Mouse (Mus musculus): Measurements from ENCODE around the gene Tmem198. TPM values are rescaled to one million over a fixed set of nuclear protein-coding genes. Genes with fewer than 3 reads are reported as not detected.

Gene Tmem198
- total RNA-seq, 2 experiments from 2014 or later = 2.6 to 4.1 TPM

GRCm38 (mm10) chr1:75455433-75455832, 23.9 kb upstream of the Tmem198 start:
- no peak for DNase-seq

- DNase-seq = no peak
These were observed 23.4 kb upstream of the Tmem198 start for GRCm38 (mm10) chr1:75455948-75456347.

- DNase-seq = no peak
These were observed 22.4 kb upstream of the Tmem198 start for GRCm38 (mm10) chr1:75456746-75457564.

- no peak for DNase-seq
These were observed 21.7 kb upstream of the Tmem198 start for GRCm38 (mm10) chr1:75457710-75458024.

- DNase-seq = peak; percentile 57 to 62
These were observed 21.1 kb upstream of the Tmem198 start for GRCm38 (mm10) chr1:75458025-75458788.

- no peak for DNase-seq
These were observed 20.3 kb upstream of the Tmem198 start for GRCm38 (mm10) chr1:75458789-75459684.

GRCm38 (mm10) chr1:75460297-75460696, 19.0 kb upstream of the Tmem198 start:
- no peak for DNase-seq

GRCm38 (mm10) chr1:75462636-75463035, 16.7 kb upstream of the Tmem198 start:
- no peak for DNase-seq

- DNase-seq = no peak
These were observed 15.6 kb upstream of the Tmem198 start for GRCm38 (mm10) chr1:75463652-75464204.

GRCm38 (mm10) chr1:75467215-75467927, 12.0 kb upstream of the Tmem198 start:
- peak; percentile 82 to 83 for DNase-seq

- DNase-seq = peak; percentile 49 to 73
These were observed 10.0 kb upstream of the Tmem198 start for GRCm38 (mm10) chr1:75469287-75469825.

GRCm38 (mm10) chr1:75476441-75476840, 2.9 kb upstream of the Tmem198 start:
- no peak for DNase-seq

- DNase-seq = peak; percentile 89 to 92
These were observed 1.9 kb upstream of the Tmem198 start for GRCm38 (mm10) chr1:75477264-75477965.

- DNase-seq = no peak
These were observed 1.4 kb upstream of the Tmem198 start for GRCm38 (mm10) chr1:75477966-75478290.

- DNase-seq = peak; percentile 75 to 76
These were observed 835 bp upstream of the Tmem198 start for GRCm38 (mm10) chr1:75478497-75478896.

GRCm38 (mm10) chr1:75479635-75479989, 280 bp downstream of the Tmem198 start:
- DNase-seq = no peak

- DNase-seq = no peak
These were observed 704 bp downstream of the Tmem198 start for GRCm38 (mm10) chr1:75480036-75480435.

- no peak for DNase-seq
These were observed 1.4 kb downstream of the Tmem198 start for GRCm38 (mm10) chr1:75480735-75481134.

GRCm38 (mm10) chr1:75486561-75486960, 7.2 kb downstream of the Tmem198 start:
- DNase-seq = no peak

- DNase-seq = no peak
These were observed 7.7 kb downstream of the Tmem198 start for GRCm38 (mm10) chr1:75487040-75487404.
